Mouse (Mus musculus) CH12.LX (cell line): ENCODE results near the gene Nsmce1. TPM values are rescaled to one million over a fixed set of nuclear protein-coding genes. Genes with fewer than 3 reads are reported as not detected.

Source experiments
- DNase-seq: peaks from one replicate; pipeline ENCODE4 v3.0.0-alpha.2; 2013; ENCODE audit errors: extremely low read depth
- H3K27ac ChIP-seq: 2 replicates; pipeline ENCODE4 v1.5.1; 2012; ENCODE audit warnings: low read depth, mild to moderate bottlenecking, control low read depth, moderate library complexity; ENCODE audit not compliant: insufficient read depth
- H3K27me3 ChIP-seq: replicated peaks from 2 replicates; pipeline ENCODE3; 2012; ENCODE audit warnings: inconsistent platforms
- H3K36me3 ChIP-seq, 2 experiments: replicated peaks in 1 of 2; 2 replicates each; pipeline versions ENCODE3 to v1.6.1; 2012; ENCODE audit warnings: inconsistent platforms in 1 of 2, low read length in 1 of 2, mild to moderate bottlenecking in 1 of 2, mixed read lengths in 1 of 2, moderate library complexity in 1 of 2; ENCODE audit not compliant: control insufficient read depth in 1 of 2, insufficient read depth in 1 of 2
- H3K4me1 ChIP-seq, 2 experiments: 2 replicates each; pipeline ENCODE4 v1.6.1; 2012; ENCODE audit warnings: inconsistent platforms in 1 of 2, moderate library complexity in 1 of 2; ENCODE audit not compliant: insufficient read depth in 2 of 2, control insufficient read depth in 1 of 2
- H3K4me2 ChIP-seq: 2 replicates; pipeline ENCODE4 v1.6.1; 2012; ENCODE audit warnings: low read depth, mild to moderate bottlenecking, control low read depth; ENCODE audit not compliant: poor library complexity, insufficient read depth, severe bottlenecking
- H3K4me3 ChIP-seq, 3 experiments: fragments of 150-350 bp in 1 of 3; sonication (generic) in 1 of 3; replicated peaks in 1 of 3; 2 replicates each; pipeline versions ENCODE3 to v1.5.1; 2011 to 2012; ENCODE audit warnings: low read depth in 2 of 3, low read length in 2 of 3, mild to moderate bottlenecking in 2 of 3, moderate library complexity in 2 of 3, control low read depth in 1 of 3, improper control_type of control experiment in 1 of 3, inconsistent platforms in 1 of 3, mixed read lengths in 1 of 3; ENCODE audit not compliant: poor library complexity in 1 of 3
- H3K79me2 ChIP-seq: replicated peaks from 2 replicates; pipeline ENCODE4 v1.6.1; 2012; ENCODE audit warnings: mild to moderate bottlenecking, moderate library complexity; ENCODE audit not compliant: control insufficient read depth, poor library complexity, insufficient read depth, severe bottlenecking; ENCODE audit errors: extremely low read depth
- H3K9ac ChIP-seq: 2 replicates; pipeline ENCODE4 v1.6.1; 2012; ENCODE audit warnings: low read depth, mild to moderate bottlenecking, control low read depth, moderate library complexity; ENCODE audit not compliant: insufficient read depth
- H3K9me3 ChIP-seq: replicated peaks from 2 replicates; pipeline ENCODE3; 2012; ENCODE audit warnings: low read length, inconsistent platforms, mixed read lengths
- BHLHE40 ChIP-seq: IDR thresholded peaks from 2 replicates; pipeline ENCODE4 v1.6.1; 2011; ENCODE audit warnings: mild to moderate bottlenecking, low read depth, low read length, improper control_type of control experiment
- CTCF ChIP-seq, 2 experiments: IDR thresholded peaks in 1 of 2; conservative IDR thresholded peaks in 1 of 2; 2 replicates each; pipeline ENCODE4 v1.5.1; 2011 to 2012; ENCODE audit warnings: low read depth in 2 of 2, low read length in 2 of 2, improper control_type of control experiment in 1 of 2, inconsistent platforms in 1 of 2, mild to moderate bottlenecking in 1 of 2, moderate library complexity in 1 of 2
- EP300 ChIP-seq: IDR thresholded peaks from 2 replicates; pipeline ENCODE4 v1.6.1; 2011; ENCODE audit warnings: low read length, improper control_type of control experiment
- ETS1 ChIP-seq: conservative IDR thresholded peaks from 2 replicates; pipeline ENCODE4 v1.6.1; 2012; ENCODE audit warnings: low read depth, mild to moderate bottlenecking, inconsistent platforms, low read length, improper control_type of control experiment, moderate library complexity
- GABPA ChIP-seq: IDR thresholded peaks from 2 replicates; pipeline ENCODE4 v1.6.1; 2012; ENCODE audit warnings: low read depth, low read length, improper control_type of control experiment, inconsistent platforms; ENCODE audit not compliant: insufficient replicate concordance
- JUN ChIP-seq: IDR thresholded peaks from 2 replicates; pipeline ENCODE4 v1.6.1; 2011; ENCODE audit warnings: low read depth, mild to moderate bottlenecking, low read length, improper control_type of control experiment, moderate library complexity; ENCODE audit not compliant: insufficient read depth
- MAFK ChIP-seq: IDR thresholded peaks from 2 replicates; pipeline ENCODE4 v1.6.1; 2011; ENCODE audit warnings: low read length, improper control_type of control experiment; ENCODE audit not compliant: insufficient replicate concordance
- MAZ ChIP-seq: IDR thresholded peaks from 2 replicates; pipeline ENCODE4 v1.6.1; 2012; ENCODE audit warnings: low read depth, mild to moderate bottlenecking, inconsistent platforms, low read length, improper control_type of control experiment, moderate library complexity
- MEF2A ChIP-seq: IDR thresholded peaks from 2 replicates; pipeline ENCODE4 v1.6.1; 2014; ENCODE audit warnings: low read depth, mild to moderate bottlenecking, inconsistent platforms, low read length, improper control_type of control experiment, borderline replicate concordance
- MXI1 ChIP-seq: IDR thresholded peaks from 2 replicates; pipeline ENCODE4 v1.6.1; 2011; ENCODE audit warnings: mild to moderate bottlenecking, low read depth, low read length, improper control_type of control experiment
- MYC ChIP-seq: IDR thresholded peaks from 2 replicates; pipeline ENCODE4 v1.6.1; 2011; ENCODE audit warnings: low read depth, mild to moderate bottlenecking, improper control_type of control experiment, low read length
- NELFE ChIP-seq: IDR thresholded peaks from 2 replicates; pipeline ENCODE4 v1.6.1; 2011; ENCODE audit warnings: low read depth, low read length, improper control_type of control experiment
- POLR2A ChIP-seq: IDR thresholded peaks from 2 replicates; pipeline ENCODE4 v1.6.1; 2011; ENCODE audit warnings: low read depth, mild to moderate bottlenecking, improper control_type of control experiment, low read length
- POLR2AphosphoS2 ChIP-seq: IDR thresholded peaks from 2 replicates; pipeline ENCODE4 v1.6.1; 2011; ENCODE audit warnings: low read depth, low read length, improper control_type of control experiment
- RAD21 ChIP-seq: IDR thresholded peaks from 2 replicates; pipeline ENCODE4 v1.6.1; 2011; ENCODE audit warnings: low read depth, mild to moderate bottlenecking, low read length, improper control_type of control experiment, moderate library complexity
- RCOR1 ChIP-seq: conservative IDR thresholded peaks from 2 replicates; pipeline ENCODE4 v1.6.1; 2012; ENCODE audit warnings: low read depth, mild to moderate bottlenecking, inconsistent platforms, low read length, improper control_type of control experiment
- SIN3A ChIP-seq: IDR thresholded peaks from 2 replicates; pipeline ENCODE4 v1.6.1; 2012; ENCODE audit warnings: low read length, improper control_type of control experiment, inconsistent platforms
- SMC3 ChIP-seq: IDR thresholded peaks from 2 replicates; pipeline ENCODE4 v1.6.1; 2011; ENCODE audit warnings: low read depth, low read length, improper control_type of control experiment
- TBP ChIP-seq: conservative IDR thresholded peaks from 2 replicates; pipeline ENCODE4 v1.6.1; 2011; ENCODE audit warnings: low read depth, low read length, improper control_type of control experiment
- TCF12 ChIP-seq: IDR thresholded peaks from 2 replicates; pipeline ENCODE4 v1.6.1; 2014; ENCODE audit warnings: low read depth, mild to moderate bottlenecking, inconsistent platforms, low read length, improper control_type of control experiment
- USF2 ChIP-seq: conservative IDR thresholded peaks from 2 replicates; pipeline ENCODE4 v1.6.1; 2011; ENCODE audit warnings: low read depth, low read length, improper control_type of control experiment
- ZC3H11A ChIP-seq: IDR thresholded peaks from 2 replicates; pipeline ENCODE4 v1.6.1; 2012; ENCODE audit warnings: low read depth, mild to moderate bottlenecking, inconsistent platforms, low read length, improper control_type of control experiment
- ZKSCAN1 ChIP-seq: IDR thresholded peaks from 2 replicates; pipeline ENCODE4 v1.6.1; 2012; ENCODE audit warnings: low read depth, inconsistent platforms, low read length, improper control_type of control experiment, borderline replicate concordance
- ZMIZ1 ChIP-seq: IDR thresholded peaks from 2 replicates; pipeline ENCODE4 v1.6.1; 2012; ENCODE audit warnings: low read depth, mild to moderate bottlenecking, inconsistent platforms, low read length, improper control_type of control experiment
- dilution Hi-C: fragments of 300-500 bp; cut with MboI; formaldehyde crosslinking; loops from 2 replicates; pipeline ENCODE4 v1.14.3; 2020; ENCODE audit warnings: low sequenced_read_pairs; ENCODE audit not compliant: extremely low pct_unique_long_range_greater_than_20kb, extremely low pct_ligation_motif_present
- in situ Hi-C: fragments of 300-500 bp; cut with MboI; formaldehyde crosslinking; loops from 3 replicates; pipeline ENCODE4 v1.14.3; 2019; ENCODE audit warnings: low sequenced_read_pairs, low pct_ligation_motif_present, low pct_unique_long_range_greater_than_20kb, mixed read lengths
- polyA plus RNA-seq: library from polyadenylated mRNA; unstranded; fragments of >175 nt; gene quantifications from 2 replicates; pipeline ENCODE4 v1.2.1, GENCODE M21; 2012; ENCODE audit warnings: low read depth; ENCODE audit not compliant: insufficient read length
- total RNA-seq, 2 experiments: library from RNA; depleted of rRNA; stranded (reverse); fragments of 300-350 nt in 1 of 2; fragments of >200 nt in 1 of 2; gene quantifications; 2 replicates each; pipeline ENCODE4 v1.2.3; 2012 to 2014

The Nsmce1 gene
- total and polyA plus RNA-seq, 3 experiments, result 52.0 to 74.8 (median 61.9) TPM

DNA sequence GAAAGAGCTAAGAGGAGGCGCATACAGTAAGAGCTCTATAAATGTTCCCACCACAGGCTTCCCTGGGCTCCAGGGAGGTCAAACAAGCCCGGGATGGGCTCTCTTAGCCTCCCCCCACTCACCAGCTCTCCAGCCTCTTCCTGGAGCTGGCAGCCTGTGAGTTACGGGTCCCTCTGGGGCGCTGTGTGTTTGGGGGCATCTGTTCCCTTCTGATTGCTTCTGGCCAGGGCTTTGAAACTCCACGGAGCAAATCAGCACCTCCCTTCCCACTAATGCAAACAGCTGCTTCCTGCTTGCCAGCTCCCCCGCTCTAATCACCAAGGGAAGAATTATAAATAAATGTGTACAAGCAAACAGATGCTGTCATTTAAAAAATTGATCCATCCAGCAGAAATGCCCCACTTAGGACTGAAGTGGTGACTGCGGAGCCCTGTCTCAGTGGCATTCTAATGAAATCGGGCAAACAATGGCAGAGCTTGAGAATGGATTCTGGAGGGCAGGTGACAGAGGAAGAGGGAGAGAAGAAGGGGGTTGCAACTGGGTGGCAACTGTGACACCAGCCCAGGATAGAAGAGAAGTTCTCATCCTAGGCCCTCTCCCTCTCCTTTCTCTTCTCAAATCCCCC is 56.6 kb downstream of the Nsmce1 start:
- Histone ChIP-seq H3K36me3 (no peaks in the 10 kb centered on the region), H3K9ac (no peak overlapping the region), H3K4me1 (no peaks in the 10 kb centered on the region), H3K4me3 (no peak overlapping the region), H3K79me2 (no peaks in the 10 kb centered on the region)
- no peak for DNase-seq
- TF ChIP-seq ZC3H11A, result no peak
- no peak for TF ChIP-seq NELFE
- no peak for TF ChIP-seq SIN3A
- no peak for TF ChIP-seq RAD21
- no peak for TF ChIP-seq RCOR1
- no peak for TF ChIP-seq GABPA
- TF ChIP-seq MYC, result no peak
- no peak for TF ChIP-seq ZKSCAN1
- TF ChIP-seq BHLHE40, result no peak
- TF ChIP-seq TBP, result no peak
- TF ChIP-seq MXI1, result no peak
- TF ChIP-seq, all 38 proteins: peak for 0
- Histone ChIP-seq H3K27me3 (peaks cover 64% of the 10 kb centered on the region), H3K9me3 (peaks cover 21% of the 10 kb centered on the region), H3K27ac (no peak overlapping the region), H3K4me2 (no peak overlapping the region)
- in situ Hi-C loops, result no loop called here
- dilution Hi-C loops, result no loop called here

DNA sequence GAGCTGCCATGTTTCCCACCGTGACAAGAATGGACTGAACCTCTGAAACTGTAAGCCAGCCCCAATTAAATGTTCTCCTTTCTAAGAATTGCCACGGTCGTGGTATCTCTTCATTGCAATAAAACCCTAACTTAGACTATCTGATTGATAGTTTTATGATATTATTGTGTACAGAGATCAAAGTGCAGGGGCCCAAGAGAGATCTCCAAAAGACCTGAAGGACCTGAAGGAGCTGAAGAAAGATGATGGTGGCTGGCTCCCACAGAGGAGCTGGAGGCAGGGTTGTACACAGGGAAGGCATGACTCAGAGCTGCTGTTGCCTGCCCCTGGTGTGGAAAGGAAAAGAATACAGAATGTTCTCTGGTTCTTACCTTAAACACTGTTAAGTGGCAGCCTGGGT is 57.5 kb downstream of the Nsmce1 start:
- H3K36me3 ChIP-seq, result no peaks in the 10 kb centered on the region
- peaks cover 66% of the 10 kb centered on the region for H3K27me3 ChIP-seq
- dilution Hi-C loops, result no loop called here
- no peak overlapping the region for H3K4me3 ChIP-seq
- H3K9me3 ChIP-seq, result peaks cover 15% of the 10 kb centered on the region
- in situ Hi-C loops, result no loop called here
- no peaks in the 10 kb centered on the region for H3K4me1 ChIP-seq
- no peak for DNase-seq
- no peak for TF ChIP-seq SMC3
- TF ChIP-seq JUN, result no peak
- no peak for TF ChIP-seq MAZ
- no peak for TF ChIP-seq POLR2AphosphoS2
- no peak for TF ChIP-seq TCF12
- TF ChIP-seq SIN3A, result no peak
- TF ChIP-seq CTCF (conservative IDR thresholded peaks at IDR 0.05 in 1 of 2, IDR thresholded peaks at IDR 0.05 in 1 of 2; ENCODE audit: low read depth in 2 of 2, low read length in 2 of 2), result no peak
- no peak for TF ChIP-seq EP300
- no peak for TF ChIP-seq MEF2A
- no peak for TF ChIP-seq MAFK
- TF ChIP-seq ETS1, result no peak
- TF ChIP-seq ZMIZ1, result no peak
- no peak for TF ChIP-seq USF2
- TF ChIP-seq POLR2A, result no peak
- no peak overlapping the region for H3K27ac ChIP-seq
- no peaks in the 10 kb centered on the region for H3K79me2 ChIP-seq
- no peak overlapping the region for H3K9ac ChIP-seq
- H3K4me2 ChIP-seq, result no peak overlapping the region
